ENCODE assay signal across 26 mouse cellular contexts in genomic region chr1:136355651-136356050, GRCm38 (mm10).
"Had no signal": no experiment of that assay in that cellular context is flagged by ENCODE, and none has a peak within 500 bp of the region (broad histone marks: within the 10 kb centered on the region; RNA-seq: fewer than 3 reads in every experiment).

No protein-coding gene starts in this region.

- H3K4me1 ChIP-seq: embryonic facial prominence, embryonic 12.5 days; embryonic facial prominence, embryonic 15.5 days; forebrain, embryonic 12.5 days; forebrain, embryonic 13.5 days; forebrain, embryonic 15.5 days had no signal

- H3K36me3 ChIP-seq: embryonic facial prominence, embryonic 10.5 days; embryonic facial prominence, embryonic 12.5 days; embryonic facial prominence, embryonic 13.5 days; embryonic facial prominence, embryonic 15.5 days; forebrain, embryonic 10.5 days; forebrain, embryonic 12.5 days; forebrain, embryonic 15.5 days had no signal

- H3K27ac ChIP-seq: embryonic facial prominence, embryonic 10.5 days; embryonic facial prominence, embryonic 12.5 days; embryonic facial prominence, embryonic 13.5 days; embryonic facial prominence, embryonic 15.5 days; forebrain, embryonic 10.5 days; forebrain, embryonic 12.5 days; forebrain, embryonic 13.5 days; forebrain, embryonic 15.5 days; gastrocnemius, adult 2 months had no signal

- H3K9ac ChIP-seq: embryonic facial prominence, embryonic 12.5 days; embryonic facial prominence, embryonic 13.5 days; embryonic facial prominence, embryonic 15.5 days; forebrain, embryonic 12.5 days; forebrain, embryonic 13.5 days; forebrain, embryonic 15.5 days; forebrain, postnatal 0 days had no signal

- H3K27me3 ChIP-seq: embryonic facial prominence, embryonic 12.5 days; embryonic facial prominence, embryonic 13.5 days; embryonic facial prominence, embryonic 15.5 days; forebrain, embryonic 12.5 days; forebrain, embryonic 13.5 days; forebrain, embryonic 15.5 days had no signal

- H3K4me3 ChIP-seq: embryonic facial prominence, embryonic 10.5 days; embryonic facial prominence, embryonic 12.5 days; embryonic facial prominence, embryonic 13.5 days; embryonic facial prominence, embryonic 15.5 days; erythroblast, embryonic 14.5 days; forebrain, embryonic 10.5 days; forebrain, embryonic 12.5 days; forebrain, embryonic 13.5 days; forebrain, embryonic 15.5 days; gastrocnemius, adult 2 months had no signal

- ATAC-seq: forebrain, embryonic 13.5 days; forebrain, embryonic 14.5 days; forebrain, embryonic 15.5 days; forebrain, embryonic 16.5 days; forebrain, postnatal 0 days had no signal

- DNase-seq: cerebellum, adult 8-10 months; cerebellum, adult 9-10 months; cerebellum, adult 9-11 months; cerebellum, postnatal 10 days; cerebellum, postnatal 14 days; cerebellum, postnatal 25 days; cerebellum, postnatal 36 days; embryo, embryonic 11 days; forebrain, postnatal 0 days; gastrocnemius, adult 2 months; gastrocnemius, postnatal 10 days; gastrocnemius, postnatal 14 days; gastrocnemius, postnatal 25 days; gastrocnemius, postnatal 36 days; heart, adult 18-20 months had no signal
